Mouse (Mus musculus) thymus, postnatal 10 days (tissue): Measurements from ENCODE around the gene Tmem176b.

Source experiments
- DNase-seq, 2 experiments: peaks; one replicate each; pipeline ENCODE4 v3.0.0; 2021; ENCODE audit warnings: low spot score in 2 of 2

Tmem176b gene

DNA sequence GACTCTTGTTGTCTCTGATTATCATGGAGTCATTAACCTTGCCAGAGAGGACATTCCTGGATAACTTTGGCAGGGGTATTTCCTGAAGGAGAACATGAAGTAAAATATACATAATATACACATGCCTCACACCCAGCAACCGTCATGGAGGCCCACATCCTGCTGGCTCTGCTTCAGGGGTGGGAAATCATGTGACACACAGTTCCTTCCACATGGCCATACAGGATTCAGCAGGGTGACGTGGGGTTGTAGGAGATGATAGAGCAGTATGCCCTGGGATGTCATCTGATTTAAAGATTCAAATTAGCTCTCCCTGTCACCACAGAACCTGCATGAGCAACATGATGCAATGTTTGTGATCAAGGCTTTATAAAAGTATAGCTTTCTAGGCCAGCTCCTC is 53.4 kb downstream of the Tmem176b start:
- no peak for DNase-seq

DNA sequence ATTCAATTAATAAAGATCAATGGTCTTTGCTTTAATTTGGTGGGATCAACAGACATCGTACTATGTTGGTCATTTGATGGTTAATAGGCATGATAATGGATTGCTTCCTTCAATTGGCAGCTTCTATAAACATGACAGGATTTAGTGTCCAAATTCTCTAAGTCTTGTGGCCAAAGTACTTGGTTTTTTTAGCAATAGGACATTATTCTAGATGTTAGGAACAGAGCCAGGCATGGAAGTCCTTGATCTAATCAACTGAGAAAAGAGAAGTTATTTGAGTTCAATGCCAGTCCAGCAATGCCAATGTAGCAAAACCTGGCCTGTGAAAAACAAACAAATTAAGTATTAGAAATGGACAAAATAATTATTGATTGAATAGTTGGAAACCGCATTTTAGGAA is 55.7 kb downstream of the Tmem176b start:
- no peak for DNase-seq

DNA sequence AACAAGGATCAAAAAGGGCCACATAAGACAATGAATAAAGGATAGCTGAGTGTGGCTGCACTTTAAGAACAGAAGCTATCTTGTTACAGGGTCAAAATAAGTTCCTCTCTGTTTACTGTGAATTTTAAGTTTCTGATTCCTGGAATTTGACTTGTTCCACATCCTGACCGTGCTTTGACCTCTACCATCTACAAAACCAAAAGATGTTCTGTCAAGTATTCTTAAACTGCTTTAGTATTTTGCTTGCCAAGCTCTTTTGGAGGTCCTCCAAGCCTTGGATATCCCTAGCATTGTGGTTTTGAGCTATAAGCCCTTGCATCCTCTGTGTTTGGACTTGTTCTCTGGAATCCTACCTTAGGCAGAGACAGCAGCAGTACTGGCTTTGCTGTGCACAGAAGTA is 56.1 kb downstream of the Tmem176b start:
- no peak for DNase-seq

DNA sequence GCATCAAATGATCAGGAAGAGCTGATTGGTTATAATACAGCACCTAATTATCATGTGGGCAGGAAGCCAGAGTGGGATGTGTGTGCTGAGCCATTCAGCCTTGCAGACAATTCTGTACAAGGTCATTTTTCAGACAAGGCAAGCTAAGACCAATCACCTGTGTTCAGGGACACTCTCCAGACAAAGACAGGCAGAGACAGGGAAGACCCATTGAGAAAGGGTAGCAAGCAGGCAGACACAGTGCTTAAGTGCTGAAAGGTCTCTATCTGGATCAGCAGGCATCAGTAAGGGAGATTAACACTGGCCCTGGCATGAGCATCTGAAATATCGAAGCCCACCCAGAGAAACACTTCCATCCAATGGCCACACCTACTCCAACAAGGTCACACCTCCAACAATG is 56.9 kb downstream of the Tmem176b start:
- no peak for DNase-seq
